Mouse (Mus musculus) testis, adult 2 months (tissue): Measurements from ENCODE around the gene Scarb2. TPM values are rescaled to one million over a fixed set of nuclear protein-coding genes. Genes with fewer than 3 reads are reported as not detected.

Source experiments
- H3K27ac ChIP-seq: fragments of 200-500 bp; 2 replicates; pipeline ENCODE4 v1.5.1; 2012; ENCODE audit warnings: low read depth, low read length; ENCODE audit not compliant: control insufficient read depth, insufficient read depth
- H3K27me3 ChIP-seq: fragments of 200-500 bp; 2 replicates; pipeline ENCODE4 v1.6.1; 2012; ENCODE audit warnings: mild to moderate bottlenecking, low read length, moderate library complexity; ENCODE audit not compliant: control insufficient read depth, insufficient read depth
- H3K36me3 ChIP-seq: fragments of 200-500 bp; 2 replicates; pipeline ENCODE4 v1.6.1; 2012; ENCODE audit warnings: mild to moderate bottlenecking, low read length; ENCODE audit not compliant: control insufficient read depth, insufficient read depth
- H3K4me1 ChIP-seq: fragments of 200-500 bp; 2 replicates; pipeline ENCODE4 v1.6.1; 2012; ENCODE audit warnings: low read length; ENCODE audit not compliant: control insufficient read depth, insufficient read depth
- H3K4me3 ChIP-seq: fragments of 200-500 bp; 2 replicates; pipeline ENCODE4 v1.5.1; 2012; ENCODE audit warnings: low read depth, mild to moderate bottlenecking, low read length, moderate library complexity, mixed read lengths; ENCODE audit not compliant: control insufficient read depth
- CTCF ChIP-seq: fragments of 200-500 bp; IDR thresholded peaks from 2 replicates; pipeline ENCODE4 v1.5.1; 2012; ENCODE audit warnings: low read depth, mild to moderate bottlenecking, inconsistent platforms, low read length, moderate library complexity; ENCODE audit not compliant: control insufficient read depth, insufficient read depth, insufficient replicate concordance
- POLR2A ChIP-seq: fragments of 200-500 bp; IDR thresholded peaks from 2 replicates; pipeline ENCODE4 v1.6.1; 2012; ENCODE audit warnings: low read depth, mild to moderate bottlenecking, inconsistent platforms, low read length, moderate library complexity; ENCODE audit not compliant: control insufficient read depth
- polyA plus RNA-seq: library from polyadenylated mRNA; depleted of rRNA; stranded (reverse); fragments of >200 nt; gene quantifications from 2 replicates; pipeline ENCODE4 v1.2.3, GENCODE M21; 2012

The Scarb2 gene
- polyA plus RNA-seq, 1 experiment, result 4.3 TPM

DNA sequence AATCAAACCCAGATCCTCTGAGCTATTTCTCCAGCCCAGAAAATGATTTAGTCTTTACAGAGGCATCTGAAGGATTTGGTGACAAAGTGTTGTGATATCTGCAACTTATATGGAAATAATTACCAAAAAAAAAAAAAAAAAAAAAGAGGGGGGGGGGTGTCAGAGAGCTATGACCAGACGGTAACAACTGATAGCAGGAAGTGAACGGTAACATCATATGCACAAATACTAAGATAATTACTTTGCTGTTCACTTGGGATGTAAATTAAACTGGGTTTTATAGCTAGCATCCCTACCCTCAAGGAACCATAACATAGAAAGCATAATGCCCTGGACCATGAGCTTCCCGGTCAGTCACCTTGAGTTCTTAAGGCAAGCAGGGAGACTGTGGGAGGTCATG, 16.3 kb downstream of the Scarb2 start:
- no peak for TF ChIP-seq POLR2A
- no peak for TF ChIP-seq CTCF
- Histone ChIP-seq H3K27ac (no peak overlapping the region), H3K27me3 (no peaks in the 10 kb centered on the region), H3K36me3 (no peaks in the 10 kb centered on the region), H3K4me1 (no peaks in the 10 kb centered on the region; the same call in 1 of the 2 replicates), H3K4me3 (no peak overlapping the region)

DNA sequence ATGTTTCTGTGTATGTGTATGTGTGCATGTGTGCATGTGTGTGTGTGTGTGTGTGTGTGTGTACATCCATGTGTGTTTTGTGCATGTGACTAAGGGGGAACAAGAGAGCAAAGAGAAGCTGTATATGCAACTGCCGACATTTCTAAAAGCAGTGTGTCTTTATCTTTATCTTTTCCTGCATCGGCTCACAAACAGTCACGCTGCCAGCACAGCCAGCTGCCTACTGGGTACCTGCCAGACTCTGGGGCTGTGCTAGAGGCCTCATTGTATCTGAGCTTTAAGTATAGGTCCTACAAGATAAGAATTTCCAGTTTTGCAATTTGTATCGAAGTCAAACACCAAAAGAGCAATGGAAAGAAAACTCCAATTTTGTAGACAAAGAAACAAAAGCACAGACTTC, 17.1 kb downstream of the Scarb2 start:
- H3K4me3 ChIP-seq, result no peak overlapping the region
- TF ChIP-seq CTCF, result no peak
- no peak for TF ChIP-seq POLR2A
- H3K27ac ChIP-seq, result peak overlapping the region; percentile 27
- H3K4me1 ChIP-seq, result no peaks in the 10 kb centered on the region; the same call in 1 of the 2 replicates
- no peaks in the 10 kb centered on the region for H3K36me3 ChIP-seq
- H3K27me3 ChIP-seq, result no peaks in the 10 kb centered on the region

DNA sequence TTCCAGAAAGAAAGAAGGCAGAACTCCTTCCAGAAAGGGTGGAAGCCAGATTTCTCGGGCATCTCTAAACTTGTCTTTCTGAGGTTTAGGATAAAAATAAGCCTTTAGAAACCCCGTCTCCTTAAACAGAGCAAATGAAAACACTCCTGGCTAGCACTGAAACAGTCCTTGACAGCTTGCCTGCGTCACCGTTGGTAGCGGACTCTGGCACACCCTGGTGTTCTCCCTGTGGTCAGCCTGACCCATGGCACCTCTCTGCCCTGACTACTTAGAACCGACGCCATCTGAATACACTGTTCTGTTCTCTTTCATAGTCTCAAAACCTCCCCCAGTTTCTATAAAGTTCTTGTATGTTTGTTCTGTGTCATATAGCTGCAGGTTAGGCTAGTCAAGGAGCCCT, 17.7 kb downstream of the Scarb2 start:
- no peaks in the 10 kb centered on the region for H3K36me3 ChIP-seq
- peak overlapping the region; percentile 27 for H3K27ac ChIP-seq
- no peaks in the 10 kb centered on the region for H3K27me3 ChIP-seq
- H3K4me1 ChIP-seq, result no peaks in the 10 kb centered on the region; the same call in 1 of the 2 replicates
- no peak for TF ChIP-seq POLR2A
- TF ChIP-seq CTCF, result no peak; the same call in 1 of the 2 replicates
- no peak overlapping the region for H3K4me3 ChIP-seq

DNA sequence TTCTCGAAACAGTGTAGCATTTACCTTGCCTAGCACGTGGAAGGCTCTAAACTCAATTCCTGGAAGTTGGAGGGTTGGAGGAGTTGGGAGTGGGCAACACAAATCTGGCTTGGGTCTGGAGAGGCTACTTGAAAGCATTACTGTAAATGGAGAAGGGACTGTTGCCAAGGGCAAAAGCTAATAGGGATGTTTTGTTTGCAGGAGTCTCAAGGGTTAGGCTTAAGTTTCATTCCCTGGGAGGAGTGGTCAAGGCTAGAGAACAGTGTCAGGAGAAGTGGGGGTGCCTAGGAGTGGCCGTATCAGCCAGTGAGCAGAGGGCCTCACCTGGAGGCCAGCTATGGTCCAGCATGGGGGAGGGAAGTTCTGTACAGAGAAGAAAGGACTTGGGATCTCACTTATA, 18.2 kb downstream of the Scarb2 start:
- Histone ChIP-seq H3K27ac (peak overlapping the region; percentile 48; the same call in 1 of the 2 replicates), H3K4me1 (no peaks in the 10 kb centered on the region; the same call in 1 of the 2 replicates)

DNA sequence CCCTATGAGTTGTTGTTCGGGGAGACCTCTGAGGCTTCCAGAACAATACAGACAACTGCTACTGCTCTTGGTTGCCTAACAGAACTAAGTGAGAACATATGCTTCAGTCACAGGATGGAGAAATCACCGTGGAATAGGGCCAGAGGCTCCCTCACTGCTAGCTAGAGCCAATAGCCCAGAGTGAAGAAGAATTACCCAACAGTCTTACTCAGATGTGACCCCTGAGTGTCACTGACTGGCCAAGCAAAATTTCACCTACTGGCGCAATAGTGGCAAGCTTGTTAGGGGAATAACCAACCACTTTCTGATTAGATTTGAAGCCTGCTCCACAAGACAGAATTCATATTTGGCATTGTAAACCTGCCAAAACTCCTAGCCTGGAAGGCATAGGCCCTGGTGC, 19.9 kb downstream of the Scarb2 start:
- Histone ChIP-seq H3K4me1 (no peaks in the 10 kb centered on the region; the same call in 1 of the 2 replicates), H3K36me3 (no peaks in the 10 kb centered on the region), H3K27me3 (no peaks in the 10 kb centered on the region), H3K4me3 (no peak overlapping the region), H3K27ac (no peak overlapping the region)
- no peak for TF ChIP-seq CTCF
- TF ChIP-seq POLR2A, result no peak

More for the DNA sequence above, 18.2 kb downstream of the Scarb2 start:
- no peak for TF ChIP-seq POLR2A
- TF ChIP-seq CTCF, result no peak
- H3K36me3 ChIP-seq, result no peaks in the 10 kb centered on the region
- no peaks in the 10 kb centered on the region for H3K27me3 ChIP-seq
- H3K4me3 ChIP-seq, result no peak overlapping the region

DNA sequence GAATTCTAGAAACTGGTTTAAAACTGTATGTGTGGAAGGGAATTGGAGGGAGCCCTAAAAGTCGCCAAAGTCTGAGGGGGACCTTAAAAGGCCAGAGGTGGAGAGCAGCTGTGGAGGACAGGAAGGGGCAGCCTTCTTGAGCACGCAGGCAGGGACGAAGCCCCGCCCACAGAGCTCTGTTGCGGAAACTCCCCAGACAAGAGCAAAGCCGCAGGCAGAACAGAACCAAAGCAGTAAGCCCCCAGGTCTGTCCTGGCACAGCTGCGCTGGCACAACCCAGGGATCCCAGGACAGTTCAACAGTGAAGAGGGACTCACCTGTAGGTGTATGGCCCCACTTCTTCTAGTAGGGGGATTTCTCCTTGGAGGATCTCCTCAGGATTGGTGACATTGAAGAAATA, 21.8 kb downstream of the Scarb2 start:
- Histone ChIP-seq H3K27me3 (no peaks in the 10 kb centered on the region), H3K4me1 (no peaks in the 10 kb centered on the region; the same call in 1 of the 2 replicates), H3K27ac (no peak overlapping the region), H3K4me3 (no peak overlapping the region), H3K36me3 (no peaks in the 10 kb centered on the region)
- TF ChIP-seq CTCF (no peak), POLR2A (no peak)

DNA sequence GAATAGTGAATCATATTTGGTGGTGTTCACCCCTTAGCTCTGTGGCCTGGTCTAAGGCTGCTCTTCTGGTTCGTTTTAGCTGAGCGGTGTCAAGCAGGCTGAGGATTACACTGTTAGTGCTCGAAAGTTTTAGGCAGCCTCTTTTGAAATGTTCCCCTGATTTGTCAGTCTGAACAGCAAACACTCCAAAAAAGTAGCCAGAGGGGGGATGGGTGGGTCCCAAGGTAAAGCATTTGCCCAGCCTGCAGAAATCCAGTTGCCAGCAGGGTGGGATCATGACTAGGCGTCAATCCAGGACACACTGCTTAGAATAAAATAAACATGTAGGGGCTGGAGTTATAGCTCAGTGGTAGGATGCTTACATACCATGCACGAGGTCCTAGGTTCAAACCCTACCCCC, 33.8 kb downstream of the Scarb2 start:
- no peaks in the 10 kb centered on the region for H3K4me1 ChIP-seq

DNA sequence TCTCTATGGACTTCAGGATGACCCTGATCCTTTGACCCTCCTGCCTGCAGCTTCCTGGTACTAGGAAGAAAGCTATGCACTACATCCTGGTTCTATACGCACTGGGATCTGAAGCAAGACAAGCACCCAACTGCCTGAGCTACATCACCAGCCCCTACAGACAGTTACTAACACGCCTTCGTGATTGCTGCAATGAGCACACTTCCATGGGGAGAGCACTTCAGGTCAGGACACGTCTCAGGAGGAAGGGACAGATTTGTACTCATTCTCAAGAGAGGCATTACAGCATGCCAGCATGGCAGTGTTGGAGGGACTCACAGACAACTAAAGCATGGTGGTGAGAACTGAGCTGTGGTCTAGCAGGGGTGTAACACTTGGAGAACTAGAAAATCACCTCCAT, 35.1 kb downstream of the Scarb2 start:
- no peak overlapping the region for H3K4me3 ChIP-seq
- H3K4me1 ChIP-seq, result no peaks in the 10 kb centered on the region
- TF ChIP-seq CTCF, result no peak
- TF ChIP-seq POLR2A, result no peak
- no peaks in the 10 kb centered on the region for H3K36me3 ChIP-seq
- H3K27me3 ChIP-seq, result no peaks in the 10 kb centered on the region
- H3K27ac ChIP-seq, result no peak overlapping the region

More for the DNA sequence above, 33.8 kb downstream of the Scarb2 start:
- Histone ChIP-seq H3K36me3 (no peaks in the 10 kb centered on the region), H3K27me3 (no peaks in the 10 kb centered on the region), H3K27ac (no peak overlapping the region), H3K4me3 (no peak overlapping the region)
- TF ChIP-seq POLR2A (no peak), CTCF (no peak)
